Mouse (Mus musculus): Measurements from ENCODE around the gene Thra.
"Not testable (repeated sequence)": the region's sequence is repeated elsewhere in the genome, so short reads cannot be mapped to it uniquely, and the experiment has no call there.

Gene Thra

GRCm38 (mm10) chr11:98717904-98718303 lies 22.5 kb upstream of the Thra start:
- peak; percentile 72 for DNase-seq (ENCODE audit: low read depth, low spot score)

GRCm38 (mm10) chr11:98720756-98721155 lies 19.7 kb upstream of the Thra start:
- no peak for DNase-seq (ENCODE audit: low read depth, low spot score)

- DNase-seq (ENCODE audit: low read depth, low spot score), result no peak
Measured at GRCm38 (mm10) chr11:98721458-98722226, 18.8 kb upstream of the Thra start.

- DNase-seq (ENCODE audit: low read depth, low spot score), result no peak
Measured at GRCm38 (mm10) chr11:98723098-98723497, 17.3 kb upstream of the Thra start.

GRCm38 (mm10) chr11:98725926-98726506 lies 14.4 kb upstream of the Thra start:
- no peak for DNase-seq (ENCODE audit: low read depth, low spot score)

GRCm38 (mm10) chr11:98729119-98729588 lies 11.3 kb upstream of the Thra start, which contains the start of gene Med24:
Gene Med24, minus strand, starts transcription at chr11:98729435.
- peak; percentile 94 for DNase-seq (ENCODE audit: low read depth, low spot score)

DNA sequence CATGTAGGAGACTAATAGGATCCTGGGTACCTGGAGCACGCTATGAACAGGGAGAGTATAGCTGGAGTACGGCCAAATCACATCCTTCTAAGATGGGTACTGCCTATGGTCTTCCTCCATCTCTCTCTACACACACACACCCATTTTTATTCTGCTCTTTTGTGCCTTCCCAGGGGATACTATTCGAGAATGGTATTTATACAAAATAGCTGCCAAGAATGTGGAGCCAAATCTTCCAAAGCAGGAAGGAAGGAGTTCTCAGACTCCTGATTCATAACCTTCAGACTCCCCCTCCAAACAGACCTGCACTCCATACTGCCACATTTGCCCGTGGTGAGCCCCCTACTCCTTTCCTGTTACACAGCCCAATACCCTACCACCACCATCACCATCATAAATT lies 9.7 kb upstream of the Thra start:
- no peak for DNase-seq (ENCODE audit: low read depth, low spot score)

DNA sequence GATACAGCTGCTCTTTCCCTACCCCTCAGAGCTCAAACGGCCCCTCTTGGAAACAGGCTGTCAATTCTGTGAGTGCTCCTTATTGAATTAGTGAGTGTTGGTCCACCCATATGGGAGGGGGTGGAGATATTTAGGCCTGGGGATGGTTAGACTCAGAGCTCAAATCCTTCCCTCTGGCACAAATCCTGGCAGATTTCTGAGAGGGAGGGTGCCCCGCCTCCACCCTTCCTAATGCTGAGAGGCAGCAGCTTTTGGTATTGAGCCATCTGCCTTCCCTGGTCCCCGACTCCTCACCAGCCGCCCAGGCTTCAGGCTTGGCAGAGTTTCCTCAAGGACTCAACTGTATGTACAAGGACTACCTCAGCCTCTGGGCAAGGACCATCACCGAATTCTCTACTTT lies 9.3 kb upstream of the Thra start:
- DNase-seq (ENCODE audit: low read depth, low spot score), result no peak

DNA sequence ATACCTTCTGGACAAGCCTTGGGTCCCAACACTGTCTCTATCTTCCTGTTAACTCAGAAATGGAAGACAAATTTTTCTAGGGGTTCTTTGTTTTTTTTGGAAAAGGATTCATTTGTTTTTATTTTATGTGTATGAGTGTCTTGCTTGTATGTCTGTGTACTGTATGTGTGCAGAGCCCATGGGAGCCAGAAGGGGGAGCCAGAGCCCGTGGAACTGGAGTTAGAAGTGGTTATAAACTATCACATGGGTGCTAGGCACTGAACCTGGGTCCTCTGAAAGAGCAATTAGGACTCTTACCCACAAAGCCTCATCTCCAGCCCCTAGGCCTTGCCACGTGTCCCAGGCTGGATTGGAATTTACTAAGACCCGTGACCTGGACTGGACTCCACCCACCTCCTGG lies 6.4 kb upstream of the Thra start:
- no peak for DNase-seq (ENCODE audit: low read depth, low spot score)

DNA sequence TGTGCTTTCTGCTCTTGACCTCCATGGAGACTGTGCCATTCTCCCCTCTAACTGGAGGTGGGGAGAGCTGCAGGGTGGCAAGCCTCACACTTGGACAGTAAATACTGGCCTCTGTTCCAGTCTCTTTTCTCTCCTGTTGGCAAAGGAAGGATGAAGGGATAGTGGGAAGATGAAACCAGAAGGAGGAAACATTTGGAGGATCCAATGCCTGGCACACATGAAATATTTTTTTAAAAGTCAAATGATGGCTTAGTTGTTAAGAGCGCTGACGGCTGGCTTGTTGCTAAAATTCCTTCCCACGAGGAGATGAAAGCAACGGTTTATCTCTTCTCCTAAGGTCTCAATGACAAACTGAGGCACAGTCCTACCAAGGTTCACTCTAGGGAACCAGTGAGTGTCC lies 5.3 kb upstream of the Thra start:
- no peak for DNase-seq (ENCODE audit: low read depth, low spot score)

DNA sequence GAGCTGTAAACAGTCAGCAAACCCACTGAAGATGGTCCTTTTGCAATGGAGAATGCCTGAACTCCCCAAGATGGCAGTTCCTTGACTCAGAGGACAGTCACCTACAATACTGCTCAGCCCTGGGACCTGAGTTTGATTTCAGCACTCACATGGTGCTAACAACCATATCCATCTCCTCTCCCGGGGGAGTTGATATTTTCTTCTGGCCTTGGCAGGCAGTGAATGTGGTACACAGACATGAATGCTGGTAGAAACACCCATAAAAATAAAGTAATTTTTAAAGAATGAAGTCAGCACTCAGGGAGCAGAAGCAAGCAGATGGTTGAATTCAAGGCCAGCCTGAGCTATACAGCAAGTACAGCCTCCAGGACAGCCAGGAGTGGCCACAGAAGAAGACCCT lies 4.3 kb upstream of the Thra start:
- DNase-seq (ENCODE audit: low read depth, low spot score), result no peak

- DNase-seq (ENCODE audit: low read depth, low spot score), result not testable (repeated sequence)
Measured at GRCm38 (mm10) chr11:98737220-98737619, 3.2 kb upstream of the Thra start.

DNA sequence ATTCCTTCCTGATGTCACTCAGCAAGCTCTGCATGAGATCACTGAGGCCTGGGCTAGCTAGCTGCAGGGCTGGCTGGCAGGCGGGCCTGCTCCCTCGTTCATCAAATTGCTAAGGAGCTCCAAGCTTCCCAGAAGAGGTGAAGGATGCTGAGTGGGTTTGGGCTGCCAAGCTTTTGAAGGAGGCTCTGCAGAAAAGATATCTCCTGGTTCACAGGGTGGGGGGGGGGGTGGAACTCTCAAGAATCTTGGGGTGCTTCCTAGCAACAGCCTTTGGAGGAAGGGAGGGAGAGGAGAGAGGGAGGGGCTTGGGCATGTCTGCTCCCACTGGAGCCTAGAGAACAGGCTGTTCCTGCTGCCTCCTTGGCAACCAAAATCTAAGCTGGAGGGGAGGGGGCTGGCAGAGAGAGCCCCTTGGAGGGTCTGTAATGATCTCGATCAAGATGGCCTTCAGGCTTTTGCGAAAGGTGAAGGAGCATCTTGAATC lies 2.0 kb upstream of the Thra start:
- no peak for DNase-seq (ENCODE audit: low read depth, low spot score)

GRCm38 (mm10) chr11:98738925-98739324 lies 1.5 kb upstream of the Thra start:
- no peak for DNase-seq (ENCODE audit: low read depth, low spot score)

GRCm38 (mm10) chr11:98740026-98740392 lies 429 bp upstream of the Thra start:
- DNase-seq (ENCODE audit: low read depth, low spot score), result no peak

- no peak for DNase-seq (ENCODE audit: low read depth, low spot score)
Measured at GRCm38 (mm10) chr11:98741051-98741620, 698 bp downstream of the Thra start.

- DNase-seq (ENCODE audit: low read depth, low spot score), result peak; percentile 75
Measured at GRCm38 (mm10) chr11:98741622-98742396, 1.4 kb downstream of the Thra start.

GRCm38 (mm10) chr11:98742397-98743291 lies 2.2 kb downstream of the Thra start:
- peak; percentile 53 for DNase-seq (ENCODE audit: low read depth, low spot score)

- DNase-seq (ENCODE audit: low read depth, low spot score), result no peak
Measured at GRCm38 (mm10) chr11:98743655-98744345, 3.4 kb downstream of the Thra start.

DNA sequence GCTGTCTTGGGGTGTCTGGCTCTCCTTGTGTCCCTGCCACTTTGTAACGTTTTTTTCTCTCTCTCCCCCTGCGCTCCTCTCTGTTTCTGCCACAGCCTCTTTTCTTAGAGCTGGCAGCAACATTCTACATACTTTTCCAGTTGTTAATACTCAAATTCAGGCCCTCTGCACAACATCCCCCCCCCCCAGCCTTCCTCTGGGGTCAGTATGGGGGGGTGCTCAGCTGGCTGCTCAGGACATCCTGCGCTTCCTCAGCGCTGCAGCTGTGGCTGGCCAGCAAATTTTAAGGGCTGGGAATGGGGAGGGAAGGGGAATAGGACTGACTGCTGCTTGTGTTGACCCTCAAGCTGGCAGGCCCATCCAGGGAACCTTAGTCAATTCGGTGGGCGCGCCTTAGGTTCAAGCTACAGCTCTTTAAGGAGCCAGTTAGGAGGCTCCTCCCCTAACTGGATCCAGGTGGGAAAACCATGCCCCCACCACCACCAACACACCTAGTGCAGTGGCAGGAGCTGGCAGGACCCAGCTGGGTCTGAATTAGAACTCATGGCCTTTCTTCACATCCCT lies 4.1 kb downstream of the Thra start:
- DNase-seq (ENCODE audit: low read depth, low spot score), result no peak

Measured in ES-CJ7 (cell line).